Mouse (Mus musculus) intestine, embryonic 15.5 days (tissue): ENCODE data around the gene Ebf3. TPM values are rescaled to one million over a fixed set of nuclear protein-coding genes. Genes with fewer than 3 reads are reported as not detected.

Experiments
- ATAC-seq: fragments of 200-750 bp; cut with Nextera tagmentation; 2 replicates; pipeline ENCODE4 v1.8.0; 2017; ENCODE audit warnings: moderate TSS enrichment, moderate library complexity
- H3K27ac ChIP-seq: fragments of 300-500 bp; sonication (generic); 2 replicates; pipeline ENCODE4 v1.5.1; 2015; ENCODE audit warnings: mild to moderate bottlenecking, inconsistent platforms
- H3K27me3 ChIP-seq: fragments of 300-500 bp; sonication (generic); replicated peaks from 2 replicates; pipeline ENCODE4 v1.6.1; 2015; ENCODE audit warnings: inconsistent platforms
- H3K36me3 ChIP-seq: fragments of 300-500 bp; sonication (generic); 2 replicates; pipeline ENCODE4 v1.6.1; 2015; ENCODE audit warnings: inconsistent platforms
- H3K4me1 ChIP-seq: fragments of 300-500 bp; sonication (generic); replicated peaks from 2 replicates; pipeline ENCODE4 v1.6.1; 2015; ENCODE audit warnings: inconsistent platforms
- H3K4me2 ChIP-seq: fragments of 300-500 bp; sonication (generic); replicated peaks from 2 replicates; pipeline ENCODE4 v1.6.1; 2015; ENCODE audit warnings: mild to moderate bottlenecking, inconsistent platforms
- H3K4me3 ChIP-seq: fragments of 300-500 bp; sonication (generic); replicated peaks from 2 replicates; pipeline ENCODE4 v1.5.1; 2015; ENCODE audit warnings: inconsistent platforms
- H3K9ac ChIP-seq: fragments of 300-500 bp; sonication (generic); 2 replicates; pipeline ENCODE4 v1.6.1; 2015; ENCODE audit warnings: inconsistent platforms
- H3K9me3 ChIP-seq: fragments of 300-500 bp; sonication (generic); 2 replicates; pipeline ENCODE4 v1.6.1; 2016; ENCODE audit warnings: inconsistent platforms
- whole genome bisulfite sequencing: fragments of 180-500 bp; shearing (Covaris S2); methylation state at CpG from one replicate; pipeline ENCODE4 v1.1.7; 2015; 5-methylcytosine and 5-hydroxymethylcytosine counted together
- polyA plus RNA-seq: library from polyadenylated mRNA; unstranded; fragments of >200 nt; fragmentation: Nextera tagmentation; extraction: Ambion mirVana; gene quantifications from 2 replicates; pipeline ENCODE4 v1.2.1, GENCODE M21; 2015

The Ebf3 gene
- polyA plus RNA-seq, 1 experiment from 2014 or later = 1.3 TPM

- Histone ChIP-seq H3K9me3 (no peaks in the 10 kb centered on the region), H3K36me3 (no peaks in the 10 kb centered on the region), H3K4me2 (peak overlapping the region; percentile 63), H3K4me3 (peak overlapping the region; percentile 35), H3K27me3 (peaks cover 70% of the 10 kb centered on the region), H3K9ac (no peak overlapping the region), H3K4me1 (peaks cover 35% of the 10 kb centered on the region), H3K27ac (no peak overlapping the region)
- ATAC-seq = no peak
- WGBS = 2% methylated on average over 35 of the region's 49 CpGs
Measured at GRCm38 (mm10) chr7:137310091-137310761, 4.0 kb downstream of the Ebf3 start.

GRCm38 (mm10) chr7:137309071-137310066, 4.9 kb downstream of the Ebf3 start:
- H3K36me3 ChIP-seq = no peaks in the 10 kb centered on the region
- peak; percentile 10; the same call in 1 of the 2 replicates for ATAC-seq
- peaks cover 67% of the 10 kb centered on the region for H3K27me3 ChIP-seq
- H3K27ac ChIP-seq = no peak overlapping the region
- peak overlapping the region; percentile 17; the same call in 1 of the 2 replicates for H3K9ac ChIP-seq
- no peaks in the 10 kb centered on the region for H3K9me3 ChIP-seq
- peak overlapping the region; percentile 63 for H3K4me2 ChIP-seq
- peaks cover 27% of the 10 kb centered on the region for H3K4me1 ChIP-seq
- peak overlapping the region; percentile 35 for H3K4me3 ChIP-seq
- WGBS = 3% methylated on average over 93 of the region's 93 CpGs

- Histone ChIP-seq H3K36me3 (no peaks in the 10 kb centered on the region), H3K4me3 (0 out of 2 replicates have a peak overlapping the region, but pooled peaks have one; percentile 35), H3K9ac (no peak overlapping the region), H3K4me2 (peak overlapping the region; percentile 63; the same call in 1 of the 2 replicates), H3K4me1 (peaks cover 25% of the 10 kb centered on the region), H3K27ac (no peak overlapping the region), H3K27me3 (peaks cover 64% of the 10 kb centered on the region), H3K9me3 (no peaks in the 10 kb centered on the region)
- no peak for ATAC-seq
- 34% methylated on average over 19 of the region's 19 CpGs for WGBS
Measured at GRCm38 (mm10) chr7:137308061-137309060, 5.9 kb downstream of the Ebf3 start.

GRCm38 (mm10) chr7:137307131-137307530, 7.1 kb downstream of the Ebf3 start:
- H3K4me1 ChIP-seq = peaks cover 19% of the 10 kb centered on the region
- no peak overlapping the region for H3K4me2 ChIP-seq
- no peaks in the 10 kb centered on the region for H3K36me3 ChIP-seq
- no peak overlapping the region for H3K9ac ChIP-seq
- peaks cover 65% of the 10 kb centered on the region for H3K27me3 ChIP-seq
- ATAC-seq = no peak
- H3K9me3 ChIP-seq = no peaks in the 10 kb centered on the region
- H3K4me3 ChIP-seq = no peak overlapping the region
- no peak overlapping the region for H3K27ac ChIP-seq
- WGBS = 25% methylated on average over 8 of the region's 8 CpGs

GRCm38 (mm10) chr7:137306127-137306526, 8.1 kb downstream of the Ebf3 start:
- H3K27me3 ChIP-seq = peaks cover 65% of the 10 kb centered on the region
- peak; percentile 38; the same call in 1 of the 2 replicates for ATAC-seq
- H3K4me2 ChIP-seq = no peak overlapping the region
- no peaks in the 10 kb centered on the region for H3K9me3 ChIP-seq
- H3K4me3 ChIP-seq = no peak overlapping the region
- 41% methylated on average over 9 of the region's 9 CpGs for WGBS
- no peak overlapping the region for H3K27ac ChIP-seq
- H3K36me3 ChIP-seq = no peaks in the 10 kb centered on the region
- H3K4me1 ChIP-seq = peaks cover 26% of the 10 kb centered on the region
- no peak overlapping the region for H3K9ac ChIP-seq

GRCm38 (mm10) chr7:137303776-137304171, 10.5 kb downstream of the Ebf3 start:
- Histone ChIP-seq H3K36me3 (no peaks in the 10 kb centered on the region), H3K27ac (no peak overlapping the region), H3K9me3 (no peaks in the 10 kb centered on the region), H3K4me1 (peaks cover 11% of the 10 kb centered on the region), H3K27me3 (peaks cover 64% of the 10 kb centered on the region), H3K9ac (no peak overlapping the region), H3K4me3 (no peak overlapping the region), H3K4me2 (0 out of 2 replicates have a peak overlapping the region, but pooled peaks have one; percentile 9)
- ATAC-seq = no peak
- WGBS = 42% methylated on average over 10 of the region's 10 CpGs

GRCm38 (mm10) chr7:137302961-137303775, 11.1 kb downstream of the Ebf3 start:
- Histone ChIP-seq H3K27me3 (peaks cover 58% of the 10 kb centered on the region), H3K4me2 (0 out of 2 replicates have a peak overlapping the region, but pooled peaks have one; percentile 9), H3K36me3 (no peaks in the 10 kb centered on the region), H3K27ac (no peak overlapping the region), H3K4me3 (no peak overlapping the region), H3K9me3 (no peaks in the 10 kb centered on the region), H3K9ac (no peak overlapping the region), H3K4me1 (peaks cover 11% of the 10 kb centered on the region)
- ATAC-seq = no peak
- WGBS = 42% methylated on average over 10 of the region's 10 CpGs

GRCm38 (mm10) chr7:137302161-137302560, 12.1 kb downstream of the Ebf3 start:
- Histone ChIP-seq H3K27me3 (peaks cover 61% of the 10 kb centered on the region), H3K4me1 (peaks cover 11% of the 10 kb centered on the region), H3K4me2 (no peak overlapping the region), H3K9me3 (no peaks in the 10 kb centered on the region), H3K36me3 (no peaks in the 10 kb centered on the region), H3K4me3 (no peak overlapping the region), H3K27ac (no peak overlapping the region), H3K9ac (no peak overlapping the region)
- WGBS = 82% methylated on average over 5 of the region's 5 CpGs
- no peak for ATAC-seq

GRCm38 (mm10) chr7:137301329-137301751, 12.9 kb downstream of the Ebf3 start:
- H3K27me3 ChIP-seq = peaks cover 61% of the 10 kb centered on the region
- peak overlapping the region; percentile 14; the same call in 1 of the 2 replicates for H3K27ac ChIP-seq
- peak; percentile 65 for ATAC-seq

GRCm38 (mm10) chr7:137300826-137301225, 13.4 kb downstream of the Ebf3 start:
- H3K4me2 ChIP-seq = no peak overlapping the region
- no peak overlapping the region for H3K4me3 ChIP-seq
- H3K9me3 ChIP-seq = no peaks in the 10 kb centered on the region
- no peak overlapping the region for H3K9ac ChIP-seq
- H3K27me3 ChIP-seq = peaks cover 61% of the 10 kb centered on the region
- WGBS = 30% methylated on average over 6 of the region's 6 CpGs
- H3K36me3 ChIP-seq = no peaks in the 10 kb centered on the region
- peaks cover 11% of the 10 kb centered on the region for H3K4me1 ChIP-seq
- ATAC-seq = no peak
- no peak overlapping the region for H3K27ac ChIP-seq

More at GRCm38 (mm10) chr7:137301329-137301751, 12.9 kb downstream of the Ebf3 start:
- Histone ChIP-seq H3K9me3 (no peaks in the 10 kb centered on the region), H3K4me3 (no peak overlapping the region), H3K9ac (no peak overlapping the region), H3K4me1 (peaks cover 11% of the 10 kb centered on the region), H3K36me3 (no peaks in the 10 kb centered on the region), H3K4me2 (peak overlapping the region; percentile 36; the same call in 1 of the 2 replicates)
- 15% methylated on average over 15 of the region's 15 CpGs for WGBS

- Histone ChIP-seq H3K4me1 (peaks cover 11% of the 10 kb centered on the region), H3K9ac (no peak overlapping the region), H3K27ac (no peak overlapping the region), H3K9me3 (no peaks in the 10 kb centered on the region), H3K36me3 (no peaks in the 10 kb centered on the region), H3K27me3 (peaks cover 61% of the 10 kb centered on the region), H3K4me2 (no peak overlapping the region), H3K4me3 (no peak overlapping the region)
- 45% methylated on average over 11 of the region's 11 CpGs for WGBS
- ATAC-seq = no peak
Measured at GRCm38 (mm10) chr7:137300169-137300568, 14.1 kb downstream of the Ebf3 start.
